Mouse (Mus musculus): ENCODE measurements around the gene Nudt3. TPM values are rescaled to one million over a fixed set of nuclear protein-coding genes. Genes with fewer than 3 reads are reported as not detected.

Nudt3 gene
- total RNA-seq, 2 experiments from 2014 or later, result 78.9 to 143 TPM

- ATAC-seq (replicated peaks; ENCODE audit: low FRiP score, low TSS enrichment, poor library complexity, severe bottlenecking), result peak; percentile 25
Observed at GRCm38 (mm10) chr17:27555075-27555511, 68.2 kb downstream of the Nudt3 start.

- no peak for ATAC-seq (replicated peaks; ENCODE audit: low FRiP score, low TSS enrichment, poor library complexity, severe bottlenecking)
Observed at GRCm38 (mm10) chr17:27554062-27554960, 69.0 kb downstream of the Nudt3 start.

DNA sequence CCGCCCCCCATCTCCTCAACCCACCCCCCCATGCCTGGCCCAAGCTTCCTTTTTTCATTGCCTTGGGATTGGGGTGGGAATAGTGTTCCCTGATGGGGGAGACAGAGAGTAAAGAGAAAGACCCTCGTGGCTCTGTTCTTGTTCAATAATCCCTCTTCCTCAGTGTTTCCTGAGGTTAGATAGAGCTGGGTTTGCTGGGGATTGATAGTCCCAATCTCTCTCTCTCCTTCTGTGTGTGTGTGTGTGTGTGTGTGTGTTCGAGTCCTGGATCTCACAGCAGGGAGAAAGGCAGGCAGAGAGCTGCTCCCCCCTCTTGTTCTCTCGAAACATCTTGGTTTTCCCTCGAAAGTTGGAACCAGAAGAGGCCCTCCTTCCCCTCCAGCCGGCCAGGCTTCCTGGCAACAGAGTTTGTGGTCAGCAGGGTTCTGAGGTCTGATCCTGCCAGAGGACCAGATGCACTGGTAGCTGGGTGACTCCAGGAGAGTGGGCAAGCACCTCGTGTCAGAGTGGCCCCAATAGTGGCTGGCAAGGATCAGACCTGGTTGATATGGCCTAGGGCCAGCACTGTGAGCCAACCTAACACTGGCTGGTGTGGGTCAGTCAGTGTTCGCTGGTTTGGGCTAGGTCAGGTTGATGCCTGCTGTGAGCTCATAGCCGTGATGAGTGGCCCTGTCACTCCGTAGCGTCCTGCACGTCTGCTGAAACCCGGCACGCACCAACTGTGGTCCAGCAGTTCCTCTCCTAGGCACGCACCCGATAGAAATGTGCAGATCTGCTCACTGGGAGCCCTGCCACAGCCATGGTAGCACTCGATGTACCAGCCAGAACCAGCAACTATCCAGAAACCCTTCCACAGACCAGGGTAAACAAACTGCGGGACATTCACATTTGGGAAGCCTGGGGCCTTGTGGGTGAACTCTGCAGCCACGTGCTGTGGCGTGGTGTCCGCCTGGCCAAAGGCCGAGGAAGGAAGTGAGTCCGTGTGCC is 70.8 kb downstream of the Nudt3 start:
- no peak for ATAC-seq (replicated peaks; ENCODE audit: low FRiP score, low TSS enrichment, poor library complexity, severe bottlenecking)

- no peak for ATAC-seq (replicated peaks; ENCODE audit: low FRiP score, low TSS enrichment, poor library complexity, severe bottlenecking)
Observed at GRCm38 (mm10) chr17:27551393-27551940, 71.8 kb downstream of the Nudt3 start.

DNA sequence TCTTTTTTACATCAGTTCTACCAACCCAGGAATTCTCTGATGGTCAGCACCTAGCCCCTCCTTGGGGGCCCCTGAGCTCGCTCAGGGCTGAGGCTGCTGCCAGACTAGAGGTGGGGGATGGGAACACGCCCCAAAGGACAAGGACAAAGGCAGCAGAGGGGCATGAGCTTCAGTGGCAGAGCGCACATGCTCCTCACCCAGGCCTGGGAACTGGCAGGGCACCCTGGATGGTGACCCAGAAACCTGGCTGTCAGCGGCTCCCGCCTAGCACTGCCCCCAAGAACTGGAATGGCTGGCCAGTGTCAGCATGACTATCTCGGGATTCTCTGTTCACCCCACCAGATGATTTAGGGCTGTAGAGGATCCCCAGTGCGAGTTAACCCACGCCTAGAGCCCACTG is 74.1 kb downstream of the Nudt3 start:
- no peak for ATAC-seq (replicated peaks; ENCODE audit: low FRiP score, low TSS enrichment, poor library complexity, severe bottlenecking)

- ATAC-seq (replicated peaks; ENCODE audit: low FRiP score, low TSS enrichment, poor library complexity, severe bottlenecking), result no peak
Observed at GRCm38 (mm10) chr17:27547253-27547868, 75.9 kb downstream of the Nudt3 start.

DNA sequence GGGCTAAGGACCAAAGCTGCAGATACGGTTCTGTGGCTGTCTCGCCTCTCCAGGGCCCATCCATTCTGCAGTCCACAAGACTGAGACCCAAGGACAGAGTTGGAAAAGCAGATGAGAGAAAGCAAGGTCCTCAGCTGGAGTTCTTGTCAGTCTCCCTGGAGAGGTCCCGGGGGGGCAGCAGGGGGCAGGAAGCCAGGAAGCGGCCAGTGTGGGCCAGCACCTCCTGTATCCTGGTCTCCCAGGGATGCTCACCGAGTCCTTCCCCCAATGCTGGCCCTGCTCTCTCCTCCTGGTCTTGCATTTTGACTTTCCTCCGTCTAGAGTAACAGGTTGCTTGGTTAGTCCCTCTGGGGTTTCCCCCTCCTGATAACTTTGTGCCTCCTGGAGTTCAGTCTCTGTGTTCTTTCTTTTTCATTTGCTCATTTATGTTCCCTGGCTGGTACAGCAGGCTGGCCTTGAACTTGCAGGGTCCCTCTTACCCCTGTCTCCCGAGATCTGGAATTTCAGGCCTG is 76.7 kb downstream of the Nudt3 start:
- no peak for ATAC-seq (replicated peaks; ENCODE audit: low FRiP score, low TSS enrichment, poor library complexity, severe bottlenecking)

GRCm38 (mm10) chr17:27545991-27546390 is 77.3 kb downstream of the Nudt3 start:
- ATAC-seq (replicated peaks; ENCODE audit: low FRiP score, low TSS enrichment, poor library complexity, severe bottlenecking), result no peak

DNA sequence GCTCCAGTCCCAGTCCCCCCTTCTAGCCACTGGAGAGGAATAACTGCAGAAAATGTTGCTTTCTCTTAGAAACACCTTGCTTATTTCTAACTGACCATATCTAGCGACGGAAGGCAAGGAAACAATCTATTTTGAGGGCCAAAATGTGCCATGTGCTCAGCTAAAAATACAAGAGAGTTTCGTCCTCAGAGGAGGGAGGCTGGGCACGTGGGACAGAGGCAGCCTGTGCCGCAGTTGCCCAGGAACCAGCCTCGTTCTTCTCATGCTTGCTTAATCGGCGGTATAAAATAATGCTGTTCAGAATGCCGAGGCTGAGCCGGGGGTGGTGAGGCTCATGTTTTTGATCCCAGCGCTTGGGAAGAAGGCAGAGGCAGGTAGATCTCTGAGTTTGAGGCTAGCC is 78.7 kb downstream of the Nudt3 start:
- no peak for ATAC-seq (replicated peaks; ENCODE audit: low FRiP score, low TSS enrichment, poor library complexity, severe bottlenecking)

DNA sequence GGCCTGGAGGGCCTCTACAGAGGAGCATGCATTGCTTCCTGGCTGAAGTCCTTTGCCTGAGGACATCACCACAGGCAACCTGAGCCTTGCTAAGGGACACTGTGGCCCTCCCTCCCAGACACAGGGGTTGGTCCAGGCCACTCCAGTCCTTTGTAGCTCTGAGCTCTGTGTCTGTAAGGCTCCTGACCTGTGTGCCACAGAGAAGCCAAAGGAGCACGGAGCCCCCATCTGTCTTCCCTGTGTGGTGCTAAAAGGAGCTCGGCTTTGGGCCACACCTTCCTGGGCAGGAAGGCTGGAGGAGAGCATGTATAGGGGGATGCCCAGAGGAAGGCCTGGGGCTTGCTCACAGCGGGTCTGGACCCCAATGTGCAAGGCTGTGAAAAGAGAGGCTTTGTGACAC is 81.3 kb downstream of the Nudt3 start:
- ATAC-seq (replicated peaks; ENCODE audit: low FRiP score, low TSS enrichment, poor library complexity, severe bottlenecking), result no peak

GRCm38 (mm10) chr17:27541261-27541660 is 82.0 kb downstream of the Nudt3 start:
- no peak for ATAC-seq (replicated peaks; ENCODE audit: low FRiP score, low TSS enrichment, poor library complexity, severe bottlenecking)

DNA sequence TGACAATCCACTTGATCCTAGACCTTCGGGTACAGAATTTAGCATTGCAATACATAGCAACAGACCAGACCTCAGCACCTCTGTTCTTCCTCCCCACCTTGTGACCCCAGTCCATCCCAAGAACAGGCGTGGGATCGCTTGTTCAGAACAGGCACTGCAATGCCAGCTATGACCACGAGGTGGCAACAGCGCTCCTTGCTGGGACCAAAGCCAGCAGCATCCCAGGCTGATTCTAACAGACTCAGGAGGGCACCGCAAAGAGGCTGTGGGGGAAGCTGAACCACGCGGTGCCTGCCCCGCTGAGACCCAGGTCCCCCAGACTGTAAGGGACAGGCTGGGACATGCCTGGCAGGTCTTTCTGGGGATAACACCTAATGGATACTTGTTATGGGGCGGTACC is 88.6 kb downstream of the Nudt3 start:
- peak; percentile 83 for ATAC-seq (replicated peaks; ENCODE audit: low FRiP score, low TSS enrichment, poor library complexity, severe bottlenecking)

DNA sequence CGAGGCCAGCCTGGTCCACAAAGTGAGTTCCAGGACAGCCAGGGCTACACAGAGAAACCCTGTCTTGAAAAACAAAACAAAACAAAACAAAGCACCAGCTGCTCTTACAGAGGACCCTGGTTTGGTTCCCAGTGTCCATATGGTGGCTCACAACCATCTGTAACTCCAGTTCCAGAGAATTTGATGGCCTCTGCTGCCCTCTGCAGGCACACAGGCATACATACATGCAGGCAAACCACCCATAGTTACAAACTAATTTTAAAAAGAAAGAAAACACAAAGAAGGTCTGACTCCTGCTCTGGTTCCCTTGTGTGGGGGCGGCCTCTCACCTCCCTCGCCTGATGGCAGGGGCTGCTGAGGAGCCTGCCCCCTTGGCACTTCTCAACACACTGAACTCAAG is 89.9 kb downstream of the Nudt3 start:
- no peak for ATAC-seq (replicated peaks; ENCODE audit: low FRiP score, low TSS enrichment, poor library complexity, severe bottlenecking)

DNA sequence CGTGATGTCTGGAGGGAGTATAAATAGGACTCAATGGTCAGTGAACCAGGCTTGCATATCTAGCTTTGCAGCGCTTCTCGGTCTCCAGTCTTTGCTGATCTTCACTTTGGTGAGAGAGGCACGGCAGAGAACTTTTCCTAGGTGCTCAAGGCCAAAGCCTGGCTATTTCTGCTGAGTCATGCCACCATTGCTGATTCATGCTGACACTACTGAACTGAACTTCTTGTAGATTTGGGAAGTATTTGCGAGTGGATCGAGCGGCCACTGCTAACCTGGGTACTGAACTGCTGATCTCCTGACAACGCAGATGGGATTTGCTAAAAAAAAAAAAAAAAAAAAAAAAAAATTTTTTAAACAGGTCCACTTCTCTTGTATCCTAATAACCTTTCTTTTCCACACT is 91.2 kb downstream of the Nudt3 start:
- ATAC-seq (replicated peaks; ENCODE audit: low FRiP score, low TSS enrichment, poor library complexity, severe bottlenecking), result no peak

Other genes starting within 250 kb of the Nudt3 start
- not detected in 2 replicates for gene Grm4, start 102.1 kb downstream of the Nudt3 start, total RNA-seq (2014; fragmentation: Nextera tagmentation)
- gene Grm4, start 102.1 kb downstream of the Nudt3 start, total RNA-seq (2017), result not detected in 2 replicates
- gene Hmga1, start 67.0 kb downstream of the Nudt3 start, total RNA-seq (2014; fragmentation: Nextera tagmentation), result 271 and 334 TPM in 2 replicates
- 97.8 and 182 TPM in 2 replicates for gene Hmga1, start 67.0 kb downstream of the Nudt3 start, total RNA-seq (2017)
- gene AI413582, start 57.7 kb downstream of the Nudt3 start, total RNA-seq (2014; fragmentation: Nextera tagmentation), result 14.3 and 20.0 TPM in 2 replicates
- 7.0 and 8.7 TPM in 2 replicates for gene AI413582, start 57.7 kb downstream of the Nudt3 start, total RNA-seq (2017)
- gene RPS10-NUDT3, start 11.7 kb upstream of the Nudt3 start, total RNA-seq (2014; fragmentation: Nextera tagmentation), result not detected in 2 replicates
- not detected in 2 replicates for gene RPS10-NUDT3, start 11.7 kb upstream of the Nudt3 start, total RNA-seq (2017)
- 2,733 and 3,098 TPM in 2 replicates for gene Rps10, start 13.2 kb upstream of the Nudt3 start, total RNA-seq (2014; fragmentation: Nextera tagmentation)
- gene Rps10, start 13.2 kb upstream of the Nudt3 start, total RNA-seq (2017), result 2,912 and 3,218 TPM in 2 replicates
- gene Pacsin1, start 32.0 kb upstream of the Nudt3 start, total RNA-seq (2014; fragmentation: Nextera tagmentation), result 0.64 TPM in 1 of 2 replicates, not detected in the other
- 0.11 TPM in 1 of 2 replicates, not detected in the other for gene Pacsin1, start 32.0 kb upstream of the Nudt3 start, total RNA-seq (2017)
- not detected in 2 replicates for gene Spdef, start 105.5 kb upstream of the Nudt3 start, total RNA-seq (2014; fragmentation: Nextera tagmentation)
- not detected in 2 replicates for gene Spdef, start 105.5 kb upstream of the Nudt3 start, total RNA-seq (2017)
- gene D17Wsu92e, start 197.2 kb upstream of the Nudt3 start, total RNA-seq (2014; fragmentation: Nextera tagmentation), result 66.2 and 76.6 TPM in 2 replicates
- gene D17Wsu92e, start 197.2 kb upstream of the Nudt3 start, total RNA-seq (2017), result 90.1 and 90.5 TPM in 2 replicates
- 160 and 260 TPM in 2 replicates for gene Snrpc, start 214.7 kb upstream of the Nudt3 start, total RNA-seq (2014; fragmentation: Nextera tagmentation)
- 123 and 157 TPM in 2 replicates for gene Snrpc, start 214.7 kb upstream of the Nudt3 start, total RNA-seq (2017)
- gene Uhrf1bp1, start 232.9 kb upstream of the Nudt3 start, total RNA-seq (2014; fragmentation: Nextera tagmentation), result 28.6 and 28.8 TPM in 2 replicates
- 14.1 and 15.1 TPM in 2 replicates for gene Uhrf1bp1, start 232.9 kb upstream of the Nudt3 start, total RNA-seq (2017)

Measured in megakaryocyte-erythroid progenitor cell, adult 5-6 weeks (primary cell).